Mouse (Mus musculus) embryonic facial prominence, embryonic 11.5 days (tissue): ENCODE data around the gene Rbfox3. TPM values are rescaled to one million over a fixed set of nuclear protein-coding genes. Genes with fewer than 3 reads are reported as not detected.
A peak's percentile ranks its signal among the peaks of the same experiment; 100 is the strongest.

Source experiments
- ATAC-seq: fragments of 200-750 bp; cut with Nextera tagmentation; replicated peaks from 2 replicates; pipeline ENCODE4 v1.8.0; 2017; ENCODE audit warnings: low read depth; ENCODE audit not compliant: insufficient number of reproducible peaks, low FRiP score, low TSS enrichment
- DNase-seq: peaks from one replicate; pipeline ENCODE4 v3.0.0-alpha.2; 2015; ENCODE audit warnings: low spot score
- H3K27ac ChIP-seq: fragments of 300-500 bp; sonication (generic); replicated peaks from 2 replicates; pipeline ENCODE4 v1.5.1; 2014; ENCODE audit warnings: mild to moderate bottlenecking, low read depth, low read length, control low read depth
- H3K27me3 ChIP-seq: fragments of 300-500 bp; sonication (generic); 2 replicates; pipeline ENCODE4 v1.6.1; 2014; ENCODE audit warnings: mild to moderate bottlenecking, low read length, moderate library complexity, mixed read lengths; ENCODE audit not compliant: control insufficient read depth, insufficient read depth
- H3K36me3 ChIP-seq: fragments of 300-500 bp; sonication (generic); replicated peaks from 2 replicates; pipeline ENCODE4 v1.6.1; 2014; ENCODE audit warnings: low read depth, mild to moderate bottlenecking, low read length, moderate library complexity, mixed read lengths; ENCODE audit not compliant: control insufficient read depth, insufficient read depth
- H3K4me1 ChIP-seq: fragments of 300-500 bp; sonication (generic); 2 replicates; pipeline ENCODE4 v1.6.1; 2014; ENCODE audit warnings: low read length, mixed read lengths; ENCODE audit not compliant: control insufficient read depth, insufficient read depth
- H3K4me2 ChIP-seq: fragments of 300-500 bp; sonication (generic); 2 replicates; pipeline ENCODE4 v1.6.1; 2014; ENCODE audit warnings: low read depth, mild to moderate bottlenecking, control low read depth, low read length, moderate library complexity
- H3K4me3 ChIP-seq: fragments of 300-500 bp; sonication (generic); 2 replicates; pipeline ENCODE4 v1.5.1; 2014; ENCODE audit warnings: low read depth, low read length, control low read depth
- H3K9ac ChIP-seq: fragments of 300-500 bp; sonication (generic); replicated peaks from 2 replicates; pipeline ENCODE4 v1.6.1; 2014; ENCODE audit warnings: mild to moderate bottlenecking, control low read depth, low read length
- H3K9me3 ChIP-seq: fragments of 300-500 bp; sonication (generic); replicated peaks from 2 replicates; pipeline ENCODE4 v1.6.1; 2016; ENCODE audit warnings: mild to moderate bottlenecking, low read length, inconsistent platforms, mixed read lengths; ENCODE audit not compliant: control insufficient read depth
- whole genome bisulfite sequencing: fragments of 180-500 bp; shearing (Covaris S2); extraction: QIAGEN DNeasy Blood & Tissue Kit; methylation state at CpG from one replicate; pipeline ENCODE4 v1.1.7; 2014; 5-methylcytosine and 5-hydroxymethylcytosine counted together
- polyA plus RNA-seq: library from polyadenylated mRNA; unstranded; fragments of >200 nt; fragmentation: Nextera tagmentation; extraction: Ambion mirVana; gene quantifications from 2 replicates; pipeline ENCODE4 v1.2.1, GENCODE M21; 2014

The Rbfox3 gene
- polyA plus RNA-seq, 1 experiment from 2014 or later, result 2.5 TPM

DNA sequence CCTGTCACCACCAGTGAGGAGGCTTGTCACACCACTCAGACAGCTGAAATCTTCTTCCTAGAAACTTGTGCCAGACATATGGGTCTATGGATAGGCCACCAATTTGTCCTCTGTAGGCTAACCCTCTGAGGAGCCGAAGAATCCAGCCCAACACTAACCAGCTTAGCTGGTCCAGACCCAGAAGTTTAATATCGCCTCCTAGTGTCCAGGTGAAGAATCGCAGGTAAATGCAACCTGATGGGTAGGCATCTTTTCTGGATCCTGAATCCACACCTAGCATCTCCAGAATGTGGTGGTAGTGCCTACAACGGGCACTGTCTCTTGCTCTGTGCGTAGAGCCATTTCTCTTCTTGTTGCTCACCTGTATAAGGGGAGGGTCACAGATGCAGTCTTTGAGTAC is 391.1 kb downstream of the Rbfox3 start:
- ATAC-seq, result no peak
- Histone ChIP-seq H3K4me3 (no peak overlapping the region), H3K27me3 (no peaks in the 10 kb centered on the region), H3K9ac (no peak overlapping the region), H3K4me2 (no peak overlapping the region), H3K9me3 (no peaks in the 10 kb centered on the region), H3K36me3 (no peaks in the 10 kb centered on the region), H3K27ac (no peak overlapping the region), H3K4me1 (no peaks in the 10 kb centered on the region)
- DNase-seq, result peak; percentile 17
- 58% methylated on average over 5 of the region's 5 CpGs for WGBS

- H3K4me2 ChIP-seq, result no peak overlapping the region
These were observed 392.7 kb downstream of the Rbfox3 start for GRCm38 (mm10) chr11:118518743-118519142.

DNA sequence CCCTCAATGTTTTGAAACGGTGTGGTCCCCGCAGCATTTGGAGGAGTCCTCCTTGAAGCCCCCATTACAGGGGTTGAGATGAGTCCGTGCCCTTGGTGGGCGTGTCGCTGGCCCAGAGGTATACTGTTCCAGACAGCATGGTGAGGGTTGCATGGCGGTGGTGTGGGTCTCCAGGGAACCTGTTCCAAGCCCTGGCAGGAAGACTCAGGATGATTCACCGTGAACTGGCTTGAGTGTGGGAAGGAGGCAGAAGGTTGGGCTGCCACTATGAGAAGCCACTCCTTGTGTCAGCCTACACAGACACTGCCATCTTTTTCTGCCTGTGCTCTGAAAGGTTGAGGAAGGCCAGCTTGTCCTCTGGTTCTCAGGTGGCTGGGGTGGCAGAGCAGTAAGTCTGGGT is 393.5 kb downstream of the Rbfox3 start:
- ATAC-seq (no peak), DNase-seq (no peak)
- WGBS, result 81% methylated on average over 7 of the region's 7 CpGs
- Histone ChIP-seq H3K36me3 (no peaks in the 10 kb centered on the region), H3K9ac (no peak overlapping the region), H3K4me2 (no peak overlapping the region), H3K9me3 (no peaks in the 10 kb centered on the region), H3K27ac (no peak overlapping the region), H3K4me3 (no peak overlapping the region), H3K27me3 (no peaks in the 10 kb centered on the region), H3K4me1 (peaks cover 2% of the 10 kb centered on the region; the same call in 1 of the 2 replicates)

More at GRCm38 (mm10) chr11:118518743-118519142, 392.7 kb downstream of the Rbfox3 start:
- no peaks in the 10 kb centered on the region for H3K36me3 ChIP-seq
- H3K9me3 ChIP-seq, result no peaks in the 10 kb centered on the region
- 59% methylated on average over 7 of the region's 7 CpGs for WGBS
- H3K27me3 ChIP-seq, result no peaks in the 10 kb centered on the region
- H3K4me1 ChIP-seq, result no peaks in the 10 kb centered on the region
- H3K9ac ChIP-seq, result no peak overlapping the region
- DNase-seq (no peak), ATAC-seq (no peak)
- H3K4me3 ChIP-seq, result no peak overlapping the region
- H3K27ac ChIP-seq, result no peak overlapping the region

GRCm38 (mm10) chr11:118512257-118512910 is 399.0 kb downstream of the Rbfox3 start:
- 36% methylated on average over 14 of the region's 15 CpGs for WGBS
- Histone ChIP-seq H3K4me1 (peaks cover 10% of the 10 kb centered on the region), H3K9ac (no peak overlapping the region), H3K4me3 (no peak overlapping the region), H3K4me2 (no peak overlapping the region; the same call in 1 of the 2 replicates), H3K27me3 (no peaks in the 10 kb centered on the region; the same call in 1 of the 2 replicates), H3K27ac (peak overlapping the region; percentile 20; the same call in 1 of the 2 replicates), H3K36me3 (no peaks in the 10 kb centered on the region), H3K9me3 (no peaks in the 10 kb centered on the region)
- DNase-seq (peak; percentile 45), ATAC-seq (peak; percentile 63; the same call in 1 of the 2 replicates)

DNA sequence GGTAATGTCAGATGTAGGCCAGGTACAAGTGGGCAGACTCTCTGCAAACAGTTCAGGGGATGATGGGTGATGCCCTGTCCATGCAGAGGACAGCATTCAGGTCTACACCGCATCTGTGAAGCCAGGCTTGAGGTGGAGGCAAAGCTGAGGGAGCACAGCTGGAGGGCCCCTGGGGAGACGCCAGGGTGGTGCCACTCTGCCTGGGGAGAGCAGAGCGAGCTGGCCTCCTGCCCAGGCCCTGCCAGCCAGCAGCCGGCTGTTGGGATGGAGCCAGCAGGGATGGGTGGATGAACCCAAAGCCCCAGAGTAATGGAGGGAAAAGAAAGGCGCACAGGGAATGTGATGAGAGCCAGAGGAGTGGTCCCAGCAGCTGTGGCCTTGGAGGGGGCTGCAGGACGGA is 399.5 kb downstream of the Rbfox3 start:
- no peak for DNase-seq
- no peak for ATAC-seq
- Histone ChIP-seq H3K27me3 (no peaks in the 10 kb centered on the region; the same call in 1 of the 2 replicates), H3K36me3 (no peaks in the 10 kb centered on the region), H3K27ac (peak overlapping the region; percentile 20; the same call in 1 of the 2 replicates), H3K4me1 (peaks cover 10% of the 10 kb centered on the region), H3K4me3 (no peak overlapping the region), H3K9ac (no peak overlapping the region), H3K9me3 (no peaks in the 10 kb centered on the region), H3K4me2 (no peak overlapping the region)
- WGBS, result 56% methylated on average over 6 of the region's 6 CpGs

DNA sequence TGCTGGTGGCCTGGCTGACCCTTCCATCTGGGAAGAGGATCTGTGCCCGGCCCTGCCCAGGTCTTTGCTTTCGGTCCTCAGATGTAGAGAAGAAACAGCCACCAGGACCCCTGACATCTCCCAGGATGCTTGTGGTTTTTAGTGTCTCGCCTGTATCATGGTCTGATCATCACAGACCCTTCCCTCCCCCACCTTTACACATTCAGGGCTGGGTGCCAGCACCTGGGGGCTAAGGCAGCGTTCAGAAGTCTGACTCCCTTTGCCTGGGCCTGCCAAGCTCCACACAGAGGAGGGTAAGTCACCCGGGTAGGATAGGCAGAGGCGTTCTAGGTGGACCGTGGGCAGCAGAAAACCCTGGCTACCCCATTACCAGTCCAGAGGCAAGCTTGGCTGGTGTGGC is 403.1 kb downstream of the Rbfox3 start:
- no peaks in the 10 kb centered on the region for H3K9me3 ChIP-seq
- ATAC-seq (no peak), DNase-seq (no peak)
- H3K9ac ChIP-seq, result no peak overlapping the region
- H3K4me3 ChIP-seq, result no peak overlapping the region
- peaks cover 10% of the 10 kb centered on the region for H3K4me1 ChIP-seq
- H3K36me3 ChIP-seq, result no peaks in the 10 kb centered on the region
- H3K4me2 ChIP-seq, result no peak overlapping the region
- whole genome bisulfite sequencing, result 82% methylated on average over 7 of the region's 7 CpGs
- H3K27me3 ChIP-seq, result peaks cover 8% of the 10 kb centered on the region; the same call in 1 of the 2 replicates
- no peak overlapping the region for H3K27ac ChIP-seq

DNA sequence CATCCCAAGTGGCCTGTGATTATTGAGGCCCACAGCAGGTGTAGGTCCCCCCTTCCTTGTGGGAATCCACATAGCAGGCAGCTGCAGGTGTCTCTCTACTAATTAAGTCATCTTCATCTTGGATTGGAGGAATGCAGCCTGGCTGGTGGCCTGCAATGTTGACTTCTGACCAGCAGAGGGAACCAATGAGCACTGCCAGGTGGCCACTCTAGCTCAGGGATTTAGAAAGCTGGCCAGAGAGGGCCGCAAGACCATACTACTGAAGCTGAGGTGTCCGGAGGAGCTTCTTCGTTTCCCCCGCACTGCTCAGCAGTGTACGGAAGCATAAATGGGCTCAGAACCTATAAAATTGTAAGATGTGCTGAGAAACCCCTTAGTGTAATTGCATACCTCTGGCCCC is 403.5 kb downstream of the Rbfox3 start:
- Histone ChIP-seq H3K4me3 (no peak overlapping the region), H3K27me3 (peaks cover 10% of the 10 kb centered on the region; the same call in 1 of the 2 replicates), H3K9me3 (no peaks in the 10 kb centered on the region), H3K9ac (no peak overlapping the region), H3K36me3 (no peaks in the 10 kb centered on the region), H3K4me1 (peaks cover 8% of the 10 kb centered on the region), H3K27ac (no peak overlapping the region), H3K4me2 (no peak overlapping the region)
- ATAC-seq, result no peak
- WGBS, result 35% methylated on average over 5 of the region's 5 CpGs
- DNase-seq, result peak; percentile 81

DNA sequence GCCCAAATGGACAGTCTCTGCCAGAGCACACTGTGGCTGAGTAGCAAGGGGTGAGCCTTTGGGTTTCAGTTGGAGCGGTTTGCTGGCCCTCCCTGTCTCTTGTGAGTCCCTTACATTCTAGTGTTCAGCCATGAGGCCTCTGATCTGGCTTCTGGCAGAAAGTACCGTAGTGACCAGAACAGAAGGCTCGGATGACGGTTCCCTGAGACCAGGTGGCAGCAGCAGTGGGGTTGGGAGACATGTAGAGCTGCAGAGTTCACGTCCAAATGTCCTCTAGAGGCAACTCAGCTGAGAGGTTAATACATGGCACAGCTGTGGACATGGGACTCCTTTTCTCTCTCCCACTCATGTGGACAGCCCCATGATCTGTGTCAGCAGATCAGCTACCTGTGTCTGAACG is 404.3 kb downstream of the Rbfox3 start:
- no peak overlapping the region for H3K4me2 ChIP-seq
- H3K27ac ChIP-seq, result no peak overlapping the region
- H3K4me1 ChIP-seq, result peaks cover under 1% of the 10 kb centered on the region; the same call in 1 of the 2 replicates
- no peak overlapping the region for H3K9ac ChIP-seq
- DNase-seq (no peak), ATAC-seq (no peak)
- WGBS, result 75% methylated on average over 6 of the region's 6 CpGs
- no peak overlapping the region for H3K4me3 ChIP-seq
- no peaks in the 10 kb centered on the region for H3K9me3 ChIP-seq
- peaks cover 11% of the 10 kb centered on the region; the same call in 1 of the 2 replicates for H3K27me3 ChIP-seq
- no peaks in the 10 kb centered on the region for H3K36me3 ChIP-seq
